In genomic region chr2:119335535-119335934, GRCm38 (mm10) we compare ENCODE assay signal across 23 mouse cellular contexts. TPM values are rescaled to one million over a fixed set of nuclear protein-coding genes. Genes with fewer than 3 reads are reported as not detected.
A peak's percentile ranks its signal among the peaks of the same experiment; 100 is the strongest.
DNase-seq lines count a peak whose midpoint lies in the region; ATAC-seq and TF ChIP-seq lines count a peak whose summit lies in the region.
"Had no signal": no experiment of that assay in that cellular context is flagged by ENCODE, and none has a peak within 500 bp of the region (broad histone marks: within the 10 kb centered on the region; RNA-seq: fewer than 3 reads in every experiment).

No protein-coding gene starts in this region.

- H3K79me2 ChIP-seq in liver, adult 2 months (ENCODE audit: control insufficient read depth, insufficient read depth, low read length): 0 out of 2 replicates have a peak, but pooled peaks cover 5% of the 10 kb centered on the region

- peak overlapping the region; percentile 83 for H3K4me3 ChIP-seq in gastrocnemius, adult 2 months
- no peak overlapping the region for H3K4me3 ChIP-seq in heart, embryonic 15.5 days
- no peak overlapping the region for H3K4me3 ChIP-seq in liver, adult 2 months (ENCODE audit: insufficient read depth, low read depth, low read length)
- H3K4me3 ChIP-seq in liver, postnatal 0 days (ENCODE audit: low read depth, low read length): no peak overlapping the region
- no peak overlapping the region for H3K4me3 ChIP-seq in bone marrow macrophage, adult 2 months (ENCODE audit: insufficient read depth, low read length)
- no peak overlapping the region for H3K4me3 ChIP-seq in hindbrain, postnatal 0 days (ENCODE audit: low read length)
- H3K4me3 ChIP-seq: forebrain, embryonic 10.5 days; heart, embryonic 10.5 days; limb, embryonic 13.5 days; liver, embryonic 13.5 days; midbrain, embryonic 12.5 days had no signal

- TF ChIP-seq POLR2A in liver, adult 2 months (IDR thresholded peaks at IDR 0.05; ENCODE audit: extremely low read depth, insufficient read depth, low read length): no peak
- TF ChIP-seq POLR2A in bone marrow macrophage, adult 2 months (IDR thresholded peaks at IDR 0.05; ENCODE audit: borderline replicate concordance, low read depth, low read length): no peak

- DNase-seq in gastrocnemius, adult 2 months: no peak
- DNase-seq in gastrocnemius, adult 18-20 months (ENCODE audit: low spot score): no peak
- no peak for DNase-seq in heart, postnatal 25 days (ENCODE audit: low spot score)
- DNase-seq in liver, adult 2 months (ENCODE audit: extremely low read depth, low read depth, low spot score): no peak
- DNase-seq in liver, postnatal 0 days: no peak
- DNase-seq in hindbrain, postnatal 0 days (ENCODE audit: low spot score): no peak
- DNase-seq: adrenal gland, postnatal 14 days; cerebellum, adult 11 months; cerebellum, adult 9-11 months; gastrocnemius, postnatal 25 days; layer of hippocampus, adult 9-11 months; liver, embryonic 13.5 days; lung, embryonic 14.5 days; spleen, adult 18-20 months had no signal

- peak overlapping the region; percentile 24; the same call in 1 of the 2 replicates for H3K4me2 ChIP-seq in heart, embryonic 15.5 days
- H3K4me2 ChIP-seq in liver, postnatal 0 days (ENCODE audit: low read depth, low read length): no peak overlapping the region
- H3K4me2 ChIP-seq in hindbrain, postnatal 0 days (ENCODE audit: low read depth, low read length): no peak overlapping the region
- H3K4me2 ChIP-seq: hindbrain, embryonic 14.5 days; limb, embryonic 13.5 days; liver, embryonic 13.5 days; midbrain, embryonic 12.5 days had no signal

- peaks cover 18% of the 10 kb centered on the region for H3K4me1 ChIP-seq in heart, embryonic 15.5 days (replicated peaks)
- H3K4me1 ChIP-seq in liver, adult 2 months (ENCODE audit: control insufficient read depth, insufficient read depth, low read length): peaks cover 4% of the 10 kb centered on the region; the same call in 1 of the 2 replicates
- H3K4me1 ChIP-seq in liver, postnatal 0 days (ENCODE audit: insufficient read depth): peaks cover 16% of the 10 kb centered on the region
- H3K4me1 ChIP-seq in bone marrow macrophage, adult 2 months (ENCODE audit: control insufficient read depth, insufficient read depth, low read length): peaks cover 24% of the 10 kb centered on the region
- no peaks in the 10 kb centered on the region for H3K4me1 ChIP-seq in hindbrain, postnatal 0 days (ENCODE audit: insufficient read depth, low read length)

- WGBS in heart, embryonic 15.5 days: 44% methylated on average over 1 of the region's 1 CpGs
- WGBS in liver, adult 2 months: 84% methylated on average over 1 of the region's 1 CpGs
- 77% methylated on average over 1 of the region's 1 CpGs for WGBS in liver, postnatal 0 days (ENCODE audit: insufficient replicate concordance)
- WGBS in hindbrain, postnatal 0 days: 81% methylated on average over 1 of the region's 1 CpGs

- peaks cover 21% of the 10 kb centered on the region for H3K27me3 ChIP-seq in heart, embryonic 15.5 days
- peaks cover 2% of the 10 kb centered on the region; the same call in 1 of the 2 replicates for H3K27me3 ChIP-seq in liver, adult 2 months (ENCODE audit: control insufficient read depth, insufficient read depth, low read length)
- peaks cover 9% of the 10 kb centered on the region; the same call in 1 of the 2 replicates for H3K27me3 ChIP-seq in liver, postnatal 0 days (ENCODE audit: insufficient read depth, low read length)
- peaks cover 12% of the 10 kb centered on the region; the same call in 1 of the 2 replicates for H3K27me3 ChIP-seq in hindbrain, postnatal 0 days (ENCODE audit: insufficient read depth, low read length)

- peak overlapping the region; percentile 88 for H3K27ac ChIP-seq in gastrocnemius, adult 2 months
- peak overlapping the region; percentile 73 for H3K27ac ChIP-seq in heart, embryonic 15.5 days
- H3K27ac ChIP-seq in liver, adult 2 months (replicated peaks; ENCODE audit: insufficient read depth, low read depth, low read length): peak overlapping the region; percentile 54
- H3K27ac ChIP-seq in liver, postnatal 0 days (ENCODE audit: low read depth): no peak overlapping the region
- H3K27ac ChIP-seq in bone marrow macrophage, adult 2 months (ENCODE audit: insufficient read depth, low read depth, low read length): peak overlapping the region; percentile 48; the same call in 1 of the 2 replicates
- H3K27ac ChIP-seq in hindbrain, postnatal 0 days: no peak overlapping the region
- H3K27ac ChIP-seq: forebrain, embryonic 10.5 days; heart, embryonic 10.5 days; hindbrain, embryonic 14.5 days; limb, embryonic 13.5 days; liver, embryonic 13.5 days; midbrain, embryonic 12.5 days had no signal

- H3K9me3 ChIP-seq in heart, embryonic 15.5 days (replicated peaks): no peaks in the 10 kb centered on the region
- no peaks in the 10 kb centered on the region for H3K9me3 ChIP-seq in liver, postnatal 0 days (ENCODE audit: low read length)
- H3K9me3 ChIP-seq in hindbrain, postnatal 0 days (ENCODE audit: low read length): no peaks in the 10 kb centered on the region
- H3K9me3 ChIP-seq: forebrain, embryonic 10.5 days; heart, embryonic 10.5 days; limb, embryonic 13.5 days; liver, embryonic 13.5 days; midbrain, embryonic 12.5 days had no signal

- no peak for TF ChIP-seq CTCF in gastrocnemius, adult 2 months (IDR thresholded peaks at IDR 0.05)
- TF ChIP-seq CTCF in liver, adult 2 months (IDR thresholded peaks at IDR 0.05; ENCODE audit: low read depth, low read length): no peak
- TF ChIP-seq CTCF in liver, postnatal 0 days (IDR thresholded peaks at IDR 0.05; ENCODE audit: low read depth): no peak
- no peak for TF ChIP-seq CTCF in bone marrow macrophage, adult 2 months (IDR thresholded peaks at IDR 0.05; ENCODE audit: low read depth, low read length)
- TF ChIP-seq CTCF in hindbrain, postnatal 0 days (IDR thresholded peaks at IDR 0.05; ENCODE audit: low read depth): no peak

- H3K9ac ChIP-seq in heart, embryonic 15.5 days: no peak overlapping the region
- no peak overlapping the region for H3K9ac ChIP-seq in liver, adult 2 months (ENCODE audit: low read depth, low read length)
- H3K9ac ChIP-seq in liver, postnatal 0 days (replicated peaks): no peak overlapping the region
- no peak overlapping the region for H3K9ac ChIP-seq in hindbrain, postnatal 0 days (replicated peaks; ENCODE audit: low read length)
- H3K9ac ChIP-seq: hindbrain, embryonic 14.5 days; limb, embryonic 13.5 days; liver, embryonic 13.5 days; lung, embryonic 14.5 days; midbrain, embryonic 12.5 days had no signal

- no peak for ATAC-seq in heart, embryonic 15.5 days (replicated peaks; ENCODE audit: insufficient number of reproducible peaks, insufficient read depth, low FRiP score, low read depth)
- no peak for ATAC-seq in liver, postnatal 0 days
- ATAC-seq in hindbrain, postnatal 0 days: no peak
- ATAC-seq: forebrain, embryonic 16.5 days had no signal

- intact Hi-C loops in gastrocnemius, adult 2 months (cut with DNase I): no loop called here
- intact Hi-C loops in heart, postnatal 25 days (cut with DNase I): no loop called here

- no peaks in the 10 kb centered on the region for H3K36me3 ChIP-seq in heart, embryonic 15.5 days
- H3K36me3 ChIP-seq in liver, adult 2 months (ENCODE audit: control insufficient read depth, insufficient read depth, low read length): no peaks in the 10 kb centered on the region
- H3K36me3 ChIP-seq in liver, postnatal 0 days (replicated peaks; ENCODE audit: insufficient read depth, low read length): no peaks in the 10 kb centered on the region
- no peaks in the 10 kb centered on the region for H3K36me3 ChIP-seq in hindbrain, postnatal 0 days (ENCODE audit: insufficient read depth, low read length)
- H3K36me3 ChIP-seq: forebrain, embryonic 10.5 days; limb, embryonic 13.5 days; liver, embryonic 13.5 days; midbrain, embryonic 12.5 days had no signal

- no peak for TF ChIP-seq EP300 in liver, postnatal 0 days (IDR thresholded peaks at IDR 0.05; ENCODE audit: low read depth)

RNA-seq across cellular contexts. Expression of gene Dll4, which starts 10.0 kb away (rescaled TPM):
- 1 to 10 TPM; 3.8 to 4.8 TPM for total RNA-seq in gastrocnemius, adult 2 months (2021)
- 1 to 10 TPM; 3.2 to 4.5 TPM for total RNA-seq in gastrocnemius, adult 18-20 months (2021)
- polyA plus RNA-seq in heart, embryonic 15.5 days (2015; fragmentation: Nextera tagmentation; extraction: Ambion mirVana): 9.2 and 14.2 TPM in 2 replicates
- 10 to 100 TPM; 16.7 to 22.5 TPM for total RNA-seq in heart, postnatal 25 days (2021)
- 3.0 and 5.2 TPM in 2 replicates for total RNA-seq in liver, adult 2 months (2014; rRNA removed)
- 3.1 and 4.1 TPM in 2 replicates for polyA plus RNA-seq in liver, adult 2 months (2012; rRNA removed)
- polyA plus RNA-seq in liver, postnatal 0 days (2015; fragmentation: Nextera tagmentation; extraction: Ambion mirVana): 1.8 and 1.9 TPM in 2 replicates
- polyA plus RNA-seq in bone marrow macrophage, adult 2 months (2012; ENCODE audit: insufficient read depth, insufficient read length, missing spikeins): not detected in 2 replicates
- 4.2 and 4.3 TPM in 2 replicates for total RNA-seq in hindbrain, postnatal 0 days (2014; rRNA removed)
- polyA plus RNA-seq in hindbrain, postnatal 0 days (2015; fragmentation: Nextera tagmentation; extraction: Ambion mirVana): 2.4 and 2.6 TPM in 2 replicates
- total RNA-seq: common myeloid progenitor, adult 5-6 weeks had no signal

RNA-seq across cellular contexts. Expression of gene Chac1, which starts 15.5 kb away (rescaled TPM):
- total RNA-seq in gastrocnemius, adult 2 months (2021): 10 to 100 TPM; 30.1 to 90.4 TPM
- total RNA-seq in gastrocnemius, adult 18-20 months (2021): 100 to 1,000 TPM in 1 of 2 experiments, 10 to 100 TPM in 1; 50.6 to 108 TPM
- polyA plus RNA-seq in heart, embryonic 15.5 days (2015; fragmentation: Nextera tagmentation; extraction: Ambion mirVana): 0.63 and 0.76 TPM in 2 replicates
- 1 to 10 TPM; 7.2 to 9.3 TPM for total RNA-seq in heart, postnatal 25 days (2021)
- total RNA-seq in liver, adult 2 months (2014; rRNA removed): 3.2 and 5.5 TPM in 2 replicates
- polyA plus RNA-seq in liver, adult 2 months (2012; rRNA removed): 4.1 and 6.1 TPM in 2 replicates
- 0.35 and 0.36 TPM in 2 replicates for polyA plus RNA-seq in liver, postnatal 0 days (2015; fragmentation: Nextera tagmentation; extraction: Ambion mirVana)
- polyA plus RNA-seq in bone marrow macrophage, adult 2 months (2012; ENCODE audit: insufficient read depth, insufficient read length, missing spikeins): 0.44 TPM in 1 of 2 replicates, not detected in the other
- total RNA-seq in hindbrain, postnatal 0 days (2014; rRNA removed): 12.4 and 22.6 TPM in 2 replicates
- polyA plus RNA-seq in hindbrain, postnatal 0 days (2015; fragmentation: Nextera tagmentation; extraction: Ambion mirVana): 11.4 and 12.6 TPM in 2 replicates
- total RNA-seq: common myeloid progenitor, adult 5-6 weeks had no signal

RNA-seq across cellular contexts. Expression of gene Vps18, which starts 47.0 kb away (rescaled TPM):
- total RNA-seq in gastrocnemius, adult 2 months (2021): 10 to 100 TPM; 10.9 to 11.7 TPM
- total RNA-seq in gastrocnemius, adult 18-20 months (2021): 10 to 100 TPM; 10.1 to 10.2 TPM
- 10.3 and 14.7 TPM in 2 replicates for polyA plus RNA-seq in heart, embryonic 15.5 days (2015; fragmentation: Nextera tagmentation; extraction: Ambion mirVana)
- 10 to 100 TPM; 11.9 to 13.0 TPM for total RNA-seq in heart, postnatal 25 days (2021)
- 4.4 and 7.5 TPM in 2 replicates for total RNA-seq in liver, adult 2 months (2014; rRNA removed)
- polyA plus RNA-seq in liver, adult 2 months (2012; rRNA removed): 13.4 and 14.8 TPM in 2 replicates
- 4.7 TPM in 2 replicates for polyA plus RNA-seq in liver, postnatal 0 days (2015; fragmentation: Nextera tagmentation; extraction: Ambion mirVana)
- 33.6 and 34.1 TPM in 2 replicates for polyA plus RNA-seq in bone marrow macrophage, adult 2 months (2012; ENCODE audit: insufficient read depth, insufficient read length, missing spikeins)
- total RNA-seq in hindbrain, postnatal 0 days (2014; rRNA removed): 32.7 and 34.0 TPM in 2 replicates
- 18.3 and 20.5 TPM in 2 replicates for polyA plus RNA-seq in hindbrain, postnatal 0 days (2015; fragmentation: Nextera tagmentation; extraction: Ambion mirVana)

Comparison
In these comparisons a context has a peak if more than half of its experiments do, and no peak if none do; other contexts are left out.
1. H3K27ac ChIP-seq: peak in gastrocnemius, adult 2 months (single experiment), heart, embryonic 15.5 days (single experiment), liver, adult 2 months (single experiment) and bone marrow macrophage, adult 2 months (single experiment); none in liver, postnatal 0 days (single experiment) and hindbrain, postnatal 0 days (single experiment).